Mouse (Mus musculus): Measurements from ENCODE around the gene Plin5. TPM values are rescaled to one million over a fixed set of nuclear protein-coding genes. Genes with fewer than 3 reads are reported as not detected.
A peak's percentile ranks its signal among the peaks of the same experiment; 100 is the strongest.

Gene Plin5
- polyA plus RNA-seq, 1 experiment from 2014 or later = 2.8 TPM

GRCm38 (mm10) chr17:56116193-56116592 is 1.2 kb downstream of the Plin5 start:
- H3K4me2 ChIP-seq (ENCODE audit: low read length) = no peak overlapping the region
- 76% methylated on average over 10 of the region's 10 CpGs for WGBS
- no peaks in the 10 kb centered on the region for H3K9me3 ChIP-seq (replicated peaks; ENCODE audit: control insufficient read depth, low read length, poor library complexity, severe bottlenecking)
- no peaks in the 10 kb centered on the region for H3K36me3 ChIP-seq (ENCODE audit: control insufficient read depth, insufficient read depth, low read length)
- 0 out of 2 replicates have a peak, but pooled peaks cover 7% of the 10 kb centered on the region for H3K4me1 ChIP-seq (ENCODE audit: control insufficient read depth, insufficient read depth, low read length)
- H3K27me3 ChIP-seq (ENCODE audit: control insufficient read depth, insufficient read depth, low read depth, low read length) = peaks cover 25% of the 10 kb centered on the region
- no peak overlapping the region for H3K27ac ChIP-seq (ENCODE audit: low read length)
- no peak overlapping the region for H3K9ac ChIP-seq (ENCODE audit: low read depth, low read length)
- H3K4me3 ChIP-seq (ENCODE audit: low read depth, low read length) = no peak overlapping the region
- no peak for ATAC-seq

- no peaks in the 10 kb centered on the region for H3K9me3 ChIP-seq (replicated peaks; ENCODE audit: control insufficient read depth, low read length, poor library complexity, severe bottlenecking)
- H3K9ac ChIP-seq (ENCODE audit: low read depth, low read length) = no peak overlapping the region
- H3K27ac ChIP-seq (ENCODE audit: low read length) = no peak overlapping the region
- WGBS = 73% methylated on average over 3 of the region's 3 CpGs
- no peaks in the 10 kb centered on the region for H3K27me3 ChIP-seq (ENCODE audit: control insufficient read depth, insufficient read depth, low read depth, low read length)
- ATAC-seq = no peak; the same call in 1 of the 2 replicates
- H3K36me3 ChIP-seq (ENCODE audit: control insufficient read depth, insufficient read depth, low read length) = no peaks in the 10 kb centered on the region
- H3K4me2 ChIP-seq (ENCODE audit: low read length) = no peak overlapping the region
- 0 out of 2 replicates have a peak, but pooled peaks cover 3% of the 10 kb centered on the region for H3K4me1 ChIP-seq (ENCODE audit: control insufficient read depth, insufficient read depth, low read length)
- no peak overlapping the region for H3K4me3 ChIP-seq (ENCODE audit: low read depth, low read length)
Measured at GRCm38 (mm10) chr17:56112743-56113142, 4.7 kb downstream of the Plin5 start.

GRCm38 (mm10) chr17:56111864-56112263 is 5.5 kb downstream of the Plin5 start:
- H3K27ac ChIP-seq (ENCODE audit: low read length) = no peak overlapping the region
- H3K27me3 ChIP-seq (ENCODE audit: control insufficient read depth, insufficient read depth, low read depth, low read length) = no peaks in the 10 kb centered on the region
- no peak overlapping the region for H3K4me3 ChIP-seq (ENCODE audit: low read depth, low read length)
- no peaks in the 10 kb centered on the region for H3K9me3 ChIP-seq (replicated peaks; ENCODE audit: control insufficient read depth, low read length, poor library complexity, severe bottlenecking)
- no peak for ATAC-seq
- no peak overlapping the region for H3K4me2 ChIP-seq (ENCODE audit: low read length)
- H3K36me3 ChIP-seq (ENCODE audit: control insufficient read depth, insufficient read depth, low read length) = no peaks in the 10 kb centered on the region
- H3K9ac ChIP-seq (ENCODE audit: low read depth, low read length) = no peak overlapping the region
- 43% methylated on average over 5 of the region's 5 CpGs for WGBS
- H3K4me1 ChIP-seq (ENCODE audit: control insufficient read depth, insufficient read depth, low read length) = no peaks in the 10 kb centered on the region

GRCm38 (mm10) chr17:56111021-56111420 is 6.4 kb downstream of the Plin5 start:
- H3K27ac ChIP-seq (ENCODE audit: low read length) = no peak overlapping the region
- 64% methylated on average over 1 of the region's 1 CpGs for WGBS
- no peaks in the 10 kb centered on the region for H3K9me3 ChIP-seq (replicated peaks; ENCODE audit: control insufficient read depth, low read length, poor library complexity, severe bottlenecking)
- H3K4me2 ChIP-seq (ENCODE audit: low read length) = no peak overlapping the region
- H3K9ac ChIP-seq (ENCODE audit: low read depth, low read length) = no peak overlapping the region
- H3K36me3 ChIP-seq (ENCODE audit: control insufficient read depth, insufficient read depth, low read length) = no peaks in the 10 kb centered on the region
- H3K27me3 ChIP-seq (ENCODE audit: control insufficient read depth, insufficient read depth, low read depth, low read length) = no peaks in the 10 kb centered on the region
- no peak overlapping the region for H3K4me3 ChIP-seq (ENCODE audit: low read depth, low read length)
- no peak for ATAC-seq
- no peaks in the 10 kb centered on the region for H3K4me1 ChIP-seq (ENCODE audit: control insufficient read depth, insufficient read depth, low read length)

- no peaks in the 10 kb centered on the region for H3K4me1 ChIP-seq (ENCODE audit: control insufficient read depth, insufficient read depth, low read length)
- no peak overlapping the region for H3K4me3 ChIP-seq (ENCODE audit: low read depth, low read length)
- H3K27ac ChIP-seq (ENCODE audit: low read length) = no peak overlapping the region
- WGBS = 65% methylated on average over 4 of the region's 4 CpGs
- H3K27me3 ChIP-seq (ENCODE audit: control insufficient read depth, insufficient read depth, low read depth, low read length) = no peaks in the 10 kb centered on the region
- no peaks in the 10 kb centered on the region for H3K9me3 ChIP-seq (replicated peaks; ENCODE audit: control insufficient read depth, low read length, poor library complexity, severe bottlenecking)
- H3K36me3 ChIP-seq (ENCODE audit: control insufficient read depth, insufficient read depth, low read length) = no peaks in the 10 kb centered on the region
- no peak for ATAC-seq
- H3K9ac ChIP-seq (ENCODE audit: low read depth, low read length) = no peak overlapping the region
- H3K4me2 ChIP-seq (ENCODE audit: low read length) = no peak overlapping the region
Measured at GRCm38 (mm10) chr17:56110571-56110970, 6.8 kb downstream of the Plin5 start.

GRCm38 (mm10) chr17:56109219-56110051 is 8.0 kb downstream of the Plin5 start, which contains the start of gene Plin4:
Plin4 (minus strand) TSS chr17:56109803.
- Histone ChIP-seq H3K9me3 (replicated peaks; ENCODE audit: control insufficient read depth, low read length, poor library complexity, severe bottlenecking) (no peaks in the 10 kb centered on the region), H3K4me1 (ENCODE audit: control insufficient read depth, insufficient read depth, low read length) (no peaks in the 10 kb centered on the region), H3K27ac (ENCODE audit: low read length) (no peak within 1 kb of the TSS), H3K9ac (ENCODE audit: low read depth, low read length) (no peak within 1 kb of the TSS), H3K36me3 (ENCODE audit: control insufficient read depth, insufficient read depth, low read length) (no peaks in the 10 kb centered on the region), H3K4me3 (ENCODE audit: low read depth, low read length) (no peak within 1 kb of the TSS), H3K27me3 (ENCODE audit: control insufficient read depth, insufficient read depth, low read depth, low read length) (no peaks in the 10 kb centered on the region), H3K4me2 (ENCODE audit: low read length) (no peak within 1 kb of the TSS)
- ATAC-seq = 0 out of 2 replicates have a peak, but pooled peaks have one; percentile 19
- 59% methylated on average over 10 of the region's 10 CpGs for WGBS

- no peaks in the 10 kb centered on the region for H3K4me1 ChIP-seq (ENCODE audit: control insufficient read depth, insufficient read depth, low read length)
- no peak overlapping the region for H3K4me3 ChIP-seq (ENCODE audit: low read depth, low read length)
- no peaks in the 10 kb centered on the region for H3K27me3 ChIP-seq (ENCODE audit: control insufficient read depth, insufficient read depth, low read depth, low read length)
- ATAC-seq = no peak
- WGBS = 87% methylated on average over 6 of the region's 6 CpGs
- no peaks in the 10 kb centered on the region for H3K36me3 ChIP-seq (ENCODE audit: control insufficient read depth, insufficient read depth, low read length)
- no peak overlapping the region for H3K9ac ChIP-seq (ENCODE audit: low read depth, low read length)
- no peaks in the 10 kb centered on the region for H3K9me3 ChIP-seq (replicated peaks; ENCODE audit: control insufficient read depth, low read length, poor library complexity, severe bottlenecking)
- no peak overlapping the region for H3K27ac ChIP-seq (ENCODE audit: low read length)
- H3K4me2 ChIP-seq (ENCODE audit: low read length) = no peak overlapping the region
Measured at GRCm38 (mm10) chr17:56108334-56109044, 8.9 kb downstream of the Plin5 start.

- no peak overlapping the region for H3K4me2 ChIP-seq (ENCODE audit: low read length)
- no peak overlapping the region for H3K27ac ChIP-seq (ENCODE audit: low read length)
- H3K9ac ChIP-seq (ENCODE audit: low read depth, low read length) = no peak overlapping the region
- H3K4me1 ChIP-seq (ENCODE audit: control insufficient read depth, insufficient read depth, low read length) = no peaks in the 10 kb centered on the region
- H3K4me3 ChIP-seq (ENCODE audit: low read depth, low read length) = no peak overlapping the region
- H3K9me3 ChIP-seq (replicated peaks; ENCODE audit: control insufficient read depth, low read length, poor library complexity, severe bottlenecking) = no peaks in the 10 kb centered on the region
- no peak for ATAC-seq
- no peaks in the 10 kb centered on the region for H3K36me3 ChIP-seq (ENCODE audit: control insufficient read depth, insufficient read depth, low read length)
- H3K27me3 ChIP-seq (ENCODE audit: control insufficient read depth, insufficient read depth, low read depth, low read length) = no peaks in the 10 kb centered on the region
- WGBS = 80% methylated on average over 2 of the region's 2 CpGs
Measured at GRCm38 (mm10) chr17:56107736-56108135, 9.7 kb downstream of the Plin5 start.

- H3K9me3 ChIP-seq (replicated peaks; ENCODE audit: control insufficient read depth, low read length, poor library complexity, severe bottlenecking) = no peaks in the 10 kb centered on the region
- ATAC-seq = no peak
- H3K36me3 ChIP-seq (ENCODE audit: control insufficient read depth, insufficient read depth, low read length) = peaks cover 6% of the 10 kb centered on the region; the same call in 1 of the 2 replicates
- WGBS = 78% methylated on average over 4 of the region's 4 CpGs
- no peak overlapping the region for H3K4me3 ChIP-seq (ENCODE audit: low read depth, low read length)
- H3K27me3 ChIP-seq (ENCODE audit: control insufficient read depth, insufficient read depth, low read depth, low read length) = no peaks in the 10 kb centered on the region
- no peak overlapping the region for H3K4me2 ChIP-seq (ENCODE audit: low read length)
- H3K9ac ChIP-seq (ENCODE audit: low read depth, low read length) = no peak overlapping the region
- H3K4me1 ChIP-seq (ENCODE audit: control insufficient read depth, insufficient read depth, low read length) = no peaks in the 10 kb centered on the region
- H3K27ac ChIP-seq (ENCODE audit: low read length) = no peak overlapping the region
Measured at GRCm38 (mm10) chr17:56106981-56107380, 10.4 kb downstream of the Plin5 start.

All from midbrain, embryonic 16.5 days (tissue).